Mouse (Mus musculus) kidney, postnatal 10 days (tissue): Measurements from ENCODE around the gene Tax1bp1.

Source experiments
- DNase-seq: peaks from one replicate; pipeline ENCODE4 v3.0.0; 2021; ENCODE audit warnings: mixed read lengths

The Tax1bp1 gene

GRCm38 (mm10) chr6:52802181-52802580, 88.7 kb downstream of the Tax1bp1 start:
- peak; percentile 39 for DNase-seq

DNA sequence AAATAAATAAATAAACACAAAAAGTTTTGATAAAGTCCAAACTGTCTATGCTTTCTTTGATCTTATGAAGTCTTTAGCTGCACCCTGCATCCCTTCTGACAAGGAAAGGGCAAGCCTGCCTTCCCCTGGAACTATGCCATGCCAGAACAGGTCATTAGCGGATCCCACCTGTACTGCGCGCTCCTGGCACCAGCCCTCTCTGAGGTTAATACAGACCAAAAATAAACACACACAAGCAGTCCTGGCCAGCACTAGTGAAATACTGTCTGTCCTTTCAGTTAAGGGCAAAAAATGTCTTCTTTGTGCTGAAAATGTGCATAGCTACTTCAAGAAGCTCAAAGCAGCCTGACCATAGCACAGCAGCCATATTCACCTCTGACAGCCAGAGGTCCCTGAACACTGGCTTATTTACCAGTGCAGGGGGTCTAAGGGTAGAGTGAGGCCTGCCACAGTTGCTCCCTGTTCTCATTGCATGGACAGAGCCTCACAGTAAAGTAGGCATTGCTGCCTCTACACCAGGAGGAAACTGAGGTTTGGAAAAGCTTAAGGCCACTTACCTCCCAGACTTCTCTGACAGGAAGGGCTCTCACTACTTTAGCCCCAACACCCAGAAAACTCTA, 91.8 kb downstream of the Tax1bp1 start:
- no peak for DNase-seq
